Comparison of ENCODE assay signal across 8 mouse cellular contexts in the genomic region with DNA sequence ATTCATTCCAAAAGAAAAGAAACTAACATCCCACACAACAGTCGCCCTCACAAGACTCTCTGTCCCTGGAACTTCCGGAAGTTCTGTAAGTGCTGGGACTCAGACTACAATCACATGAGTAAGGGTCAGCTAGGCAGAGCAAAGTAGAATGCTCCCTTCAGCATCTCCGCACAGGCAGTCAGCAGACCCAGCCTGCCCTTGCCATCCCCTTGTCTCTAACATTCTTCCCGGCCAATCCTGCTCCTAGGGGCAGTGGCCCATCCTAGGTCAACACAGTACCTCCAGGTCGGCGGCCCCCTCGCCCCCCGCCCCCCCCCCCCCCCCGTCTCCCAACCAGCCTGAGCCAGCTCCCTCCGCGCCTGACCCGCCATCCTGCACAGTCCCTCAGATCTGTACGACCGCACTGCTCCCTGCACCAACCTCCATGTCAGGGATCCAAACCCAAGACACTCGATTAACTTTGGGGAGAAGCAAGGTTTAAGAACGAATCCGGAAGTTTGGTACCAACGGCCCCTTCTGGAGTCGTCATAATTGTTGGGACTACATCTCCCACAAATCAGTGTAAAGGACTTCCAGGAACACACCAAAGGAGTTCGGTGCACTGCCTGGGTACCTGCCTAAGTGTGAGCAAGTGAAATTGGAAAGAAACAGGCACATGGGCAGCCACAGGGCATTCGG. TPM values are rescaled to one million over a fixed set of nuclear protein-coding genes. Genes with fewer than 3 reads are reported as not detected.
DNase-seq lines count a peak whose midpoint lies in the region; ATAC-seq and TF ChIP-seq lines count a peak whose summit lies in the region.

A gene (minus strand): TSS at position 533 of the 678 bp plus-strand sequence.

- H3K4me3 ChIP-seq in embryonic facial prominence, embryonic 14.5 days (ENCODE audit: low read depth, low read length): peak within 1 kb of the TSS; percentile 58
- peak within 1 kb of the TSS; percentile 58 for H3K4me3 ChIP-seq in limb, embryonic 14.5 days (replicated peaks; ENCODE audit: low read length)
- peak within 1 kb of the TSS; percentile 58 for H3K4me3 ChIP-seq in midbrain, embryonic 15.5 days

- peaks cover 7% of the 10 kb centered on the region for H3K9me3 ChIP-seq in embryonic facial prominence, embryonic 14.5 days (ENCODE audit: control insufficient read depth, low read length)
- no peaks in the 10 kb centered on the region for H3K9me3 ChIP-seq in limb, embryonic 14.5 days (ENCODE audit: control insufficient read depth, low read length)
- H3K9me3 ChIP-seq in midbrain, embryonic 15.5 days: no peaks in the 10 kb centered on the region

- peak; percentile 83 for DNase-seq in 3T3-L1 (ENCODE audit: low read depth, low spot score)
- peak; percentile 52 for DNase-seq in adrenal gland, postnatal 14 days
- peak; percentile 90 for DNase-seq in embryonic facial prominence, embryonic 14.5 days (ENCODE audit: low spot score)
- DNase-seq in heart, adult 9 months (ENCODE audit: low spot score in 2 of 2): peak; percentile 65
- DNase-seq in kidney, adult 8-10 months: peak; percentile 62 to 70
- peak; percentile 79 for DNase-seq in limb, embryonic 14.5 days (ENCODE audit: low spot score)
- peak; percentile 12 to 26 for DNase-seq in spleen, postnatal 10 days (ENCODE audit: low spot score in 2 of 2)

- ATAC-seq in embryonic facial prominence, embryonic 14.5 days (ENCODE audit: low read depth): peak; percentile 92
- ATAC-seq in limb, embryonic 14.5 days (ENCODE audit: low FRiP score, low read depth): peak; percentile 84
- ATAC-seq in midbrain, embryonic 15.5 days (replicated peaks): peak; percentile 92

- H3K9ac ChIP-seq in embryonic facial prominence, embryonic 14.5 days (ENCODE audit: low read depth, low read length): peak within 1 kb of the TSS; percentile 80
- peak within 1 kb of the TSS; percentile 77 for H3K9ac ChIP-seq in limb, embryonic 14.5 days (ENCODE audit: low read depth, low read length, severe bottlenecking)
- H3K9ac ChIP-seq in midbrain, embryonic 15.5 days: peak within 1 kb of the TSS; percentile 58

- H3K4me2 ChIP-seq in embryonic facial prominence, embryonic 14.5 days (ENCODE audit: low read depth, low read length): peak within 1 kb of the TSS; percentile 66
- peak within 1 kb of the TSS; percentile 65 for H3K4me2 ChIP-seq in limb, embryonic 14.5 days (replicated peaks; ENCODE audit: low read depth, low read length, severe bottlenecking)
- peak within 1 kb of the TSS; percentile 58 for H3K4me2 ChIP-seq in midbrain, embryonic 15.5 days

- 1% methylated on average over 14 of the region's 21 CpGs for WGBS in embryonic facial prominence, embryonic 14.5 days
- WGBS in limb, embryonic 14.5 days: 5% methylated on average over 15 of the region's 21 CpGs
- 4% methylated on average over 16 of the region's 21 CpGs for WGBS in midbrain, embryonic 15.5 days

- H3K27ac ChIP-seq in embryonic facial prominence, embryonic 14.5 days (replicated peaks; ENCODE audit: low read depth, low read length): no peak within 1 kb of the TSS
- H3K27ac ChIP-seq in limb, embryonic 14.5 days (replicated peaks; ENCODE audit: low read depth, low read length): peak within 1 kb of the TSS; percentile 52; the same call in 1 of the 2 replicates
- peak within 1 kb of the TSS; percentile 46; the same call in 1 of the 2 replicates for H3K27ac ChIP-seq in midbrain, embryonic 15.5 days

- H3K27me3 ChIP-seq in embryonic facial prominence, embryonic 14.5 days (replicated peaks; ENCODE audit: control insufficient read depth, insufficient read depth, low read length): no peaks in the 10 kb centered on the region
- no peaks in the 10 kb centered on the region for H3K27me3 ChIP-seq in limb, embryonic 14.5 days (ENCODE audit: control insufficient read depth, insufficient read depth, low read length)
- no peaks in the 10 kb centered on the region for H3K27me3 ChIP-seq in midbrain, embryonic 15.5 days (replicated peaks)

- peaks cover 4% of the 10 kb centered on the region; the same call in 1 of the 2 replicates for H3K4me1 ChIP-seq in embryonic facial prominence, embryonic 14.5 days (ENCODE audit: control insufficient read depth, insufficient read depth, low read length)
- peaks cover 6% of the 10 kb centered on the region; the same call in 1 of the 2 replicates for H3K4me1 ChIP-seq in limb, embryonic 14.5 days (ENCODE audit: control insufficient read depth, insufficient read depth, low read length)
- H3K4me1 ChIP-seq in midbrain, embryonic 15.5 days: peaks cover 16% of the 10 kb centered on the region

- no peaks in the 10 kb centered on the region for H3K36me3 ChIP-seq in embryonic facial prominence, embryonic 14.5 days (ENCODE audit: control insufficient read depth, insufficient read depth, low read length)
- no peaks in the 10 kb centered on the region for H3K36me3 ChIP-seq in limb, embryonic 14.5 days (ENCODE audit: control insufficient read depth, insufficient read depth, low read length)
- no peaks in the 10 kb centered on the region for H3K36me3 ChIP-seq in midbrain, embryonic 15.5 days (replicated peaks)

- no peak for TF ChIP-seq POLR2A in limb, embryonic 14.5 days (IDR thresholded peaks at IDR 0.05; ENCODE audit: borderline replicate concordance, extremely low read depth, insufficient read depth, insufficient read length)

RNA-seq across cellular contexts. Expression of the gene that starts here (rescaled TPM):
- total RNA-seq in adrenal gland, postnatal 14 days (2021): 8.1 and 14.6 TPM in 2 replicates
- polyA plus RNA-seq in embryonic facial prominence, embryonic 14.5 days (2014; fragmentation: Nextera tagmentation; extraction: Ambion mirVana): 3.5 TPM in 2 replicates
- polyA plus RNA-seq in limb, embryonic 14.5 days (2012; rRNA removed): 3.9 and 6.1 TPM in 2 replicates
- polyA plus RNA-seq in limb, embryonic 14.5 days (2014; fragmentation: Nextera tagmentation; extraction: Ambion mirVana): 2.8 and 3.1 TPM in 2 replicates
- polyA plus RNA-seq in midbrain, embryonic 15.5 days (2015; fragmentation: Nextera tagmentation; extraction: Ambion mirVana): 9.7 and 10.3 TPM in 2 replicates

Comparison
In these comparisons a context has a peak if more than half of its experiments do, and no peak if none do; other contexts are left out.
1. DNase-seq: peak in every context shown above with its lines; median percentile 90 in embryonic facial prominence, embryonic 14.5 days; 83 in 3T3-L1; 79 in limb, embryonic 14.5 days; 66 in kidney, adult 8-10 months; 65 in heart, adult 9 months; 52 in adrenal gland, postnatal 14 days; 19 in spleen, postnatal 10 days.